Mouse (Mus musculus) G1E (cell line): ENCODE results near the gene Med28.

Experiments used
- CTCF ChIP-seq: IDR thresholded peaks from 2 replicates; pipeline ENCODE4 v1.5.1; 2012; ENCODE audit warnings: low read depth, low read length, inconsistent platforms, mixed read lengths
- GATA1 ChIP-seq: IDR thresholded peaks from 2 replicates; pipeline ENCODE4 v1.6.1; 2012; ENCODE audit warnings: borderline replicate concordance, low read length, inconsistent platforms, mixed read lengths
- GATA2 ChIP-seq: IDR thresholded peaks from 2 replicates; pipeline ENCODE4 v1.6.1; 2012; ENCODE audit warnings: low read depth, low read length, inconsistent platforms, borderline replicate concordance
- POLR2AphosphoS5 ChIP-seq: IDR thresholded peaks from 2 replicates; pipeline ENCODE4 v1.6.1; 2012; ENCODE audit warnings: low read depth, low read length, inconsistent platforms; ENCODE audit not compliant: insufficient replicate concordance

DNA sequence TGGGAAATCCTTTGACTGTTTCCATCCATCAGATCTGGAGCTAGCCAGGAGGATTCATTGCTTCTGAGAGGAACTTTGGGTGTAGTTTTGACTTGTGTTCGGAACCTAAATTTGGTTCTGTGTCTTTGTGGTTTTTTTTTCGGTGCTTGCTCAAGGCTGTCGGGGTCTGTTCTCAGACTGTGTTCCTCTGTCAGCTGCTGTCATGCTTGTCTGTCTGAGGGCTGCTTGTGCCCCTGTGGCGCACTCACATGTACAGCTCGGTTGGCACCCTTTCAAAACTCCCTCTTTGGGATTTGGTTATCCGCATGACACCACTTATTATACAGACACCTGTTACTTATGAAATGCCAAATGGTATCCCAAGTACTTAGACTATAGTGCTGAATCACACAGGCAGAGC is 1.6 kb downstream of the Med28 start:
- TF ChIP-seq GATA1 (no peak), CTCF (no peak), POLR2AphosphoS5 (no peak), GATA2 (no peak)
